Mouse (Mus musculus) retina, postnatal 1 day (tissue): ENCODE measurements at regions not wholly inside any gene's neighbourhood (a gene's known extent, or its start where the extent isn't known, plus 50 kb on each side); places are given as distances from the start of the nearest gene placed in this dataset.

Source experiments
- DNase-seq: peaks from one replicate; pipeline ENCODE4 v3.0.0-alpha.2; 2012

- DNase-seq: no peak
These were observed 1143.8 kb downstream of the 4930447A16Rik start for GRCm38 (mm10) chr15:38569011-38569640.

GRCm38 (mm10) chr15:38570144-38570543, 1144.8 kb downstream of the 4930447A16Rik start:
- DNase-seq: no peak

- DNase-seq: no peak
These were observed 1145.4 kb downstream of the 4930447A16Rik start for GRCm38 (mm10) chr15:38570735-38571134.

GRCm38 (mm10) chr15:38572652-38573051, 1147.3 kb downstream of the 4930447A16Rik start:
- DNase-seq: no peak

- DNase-seq: no peak
These were observed 1149.1 kb downstream of the 4930447A16Rik start for GRCm38 (mm10) chr15:38574447-38574846.

- no peak for DNase-seq
These were observed 1149.9 kb downstream of the 4930447A16Rik start for GRCm38 (mm10) chr15:38575254-38575653.

GRCm38 (mm10) chr15:38577691-38578090, 1152.3 kb downstream of the 4930447A16Rik start:
- no peak for DNase-seq

- DNase-seq: no peak
These were observed 1154.1 kb downstream of the 4930447A16Rik start for GRCm38 (mm10) chr15:38579481-38579880.

GRCm38 (mm10) chr15:38583500-38583899, 1158.1 kb downstream of the 4930447A16Rik start:
- DNase-seq: no peak

- DNase-seq: no peak
These were observed 1159.1 kb downstream of the 4930447A16Rik start for GRCm38 (mm10) chr15:38584425-38584824.

- DNase-seq: no peak
These were observed 1160.3 kb downstream of the 4930447A16Rik start for GRCm38 (mm10) chr15:38585610-38586009.

- no peak for DNase-seq
These were observed 1161.2 kb downstream of the 4930447A16Rik start for GRCm38 (mm10) chr15:38586594-38586993.

- DNase-seq: no peak
These were observed 1162.9 kb downstream of the 4930447A16Rik start for GRCm38 (mm10) chr15:38588268-38588667.

- no peak for DNase-seq
These were observed 1163.7 kb downstream of the 4930447A16Rik start for GRCm38 (mm10) chr15:38589010-38589409.

- DNase-seq: no peak
These were observed 1164.3 kb downstream of the 4930447A16Rik start for GRCm38 (mm10) chr15:38589675-38590074.

- no peak for DNase-seq
These were observed 1168.7 kb downstream of the 4930447A16Rik start for GRCm38 (mm10) chr15:38594095-38594494.

- DNase-seq: no peak
These were observed 1169.4 kb downstream of the 4930447A16Rik start for GRCm38 (mm10) chr15:38594747-38595146.

GRCm38 (mm10) chr15:38595820-38596219, 1170.5 kb downstream of the 4930447A16Rik start:
- DNase-seq: no peak

- DNase-seq: no peak
These were observed 1172.1 kb downstream of the 4930447A16Rik start for GRCm38 (mm10) chr15:38597458-38597857.

GRCm38 (mm10) chr15:38601436-38601835, 1176.1 kb downstream of the 4930447A16Rik start:
- no peak for DNase-seq

- DNase-seq: no peak
These were observed 1177.0 kb downstream of the 4930447A16Rik start for GRCm38 (mm10) chr15:38602187-38602870.

- peak; percentile 36 for DNase-seq
These were observed 1178.6 kb downstream of the 4930447A16Rik start for GRCm38 (mm10) chr15:38603918-38604317.

- no peak for DNase-seq
These were observed 1182.0 kb downstream of the 4930447A16Rik start for GRCm38 (mm10) chr15:38607368-38607767.

GRCm38 (mm10) chr15:38608207-38608870, 1183.0 kb downstream of the 4930447A16Rik start:
- DNase-seq: no peak
